Mouse (Mus musculus) midbrain, embryonic 12.5 days (tissue): ENCODE results near the gene Bcas3. TPM values are rescaled to one million over a fixed set of nuclear protein-coding genes. Genes with fewer than 3 reads are reported as not detected.
A peak's percentile ranks its signal among the peaks of the same experiment; 100 is the strongest.

ENCODE experiments used
- ATAC-seq: fragments of 200-750 bp; cut with Nextera tagmentation; 2 replicates; pipeline ENCODE4 v1.8.0; 2017; ENCODE audit warnings: low read depth, moderate TSS enrichment, moderate library complexity; ENCODE audit not compliant: low FRiP score
- H3K27ac ChIP-seq: fragments of 300-500 bp; sonication (generic); replicated peaks from 2 replicates; pipeline ENCODE4 v1.5.1; 2016; ENCODE audit warnings: mild to moderate bottlenecking
- H3K27me3 ChIP-seq: fragments of 300-500 bp; sonication (generic); 2 replicates; pipeline ENCODE4 v1.6.1; 2016; ENCODE audit warnings: mild to moderate bottlenecking
- H3K36me3 ChIP-seq: fragments of 300-500 bp; sonication (generic); 2 replicates; pipeline ENCODE4 v1.6.1; 2016
- H3K4me1 ChIP-seq: fragments of 300-500 bp; sonication (generic); 2 replicates; pipeline ENCODE4 v1.6.1; 2016
- H3K4me2 ChIP-seq: fragments of 300-500 bp; sonication (generic); replicated peaks from 2 replicates; pipeline ENCODE4 v1.6.1; 2016; ENCODE audit warnings: mild to moderate bottlenecking, moderate library complexity
- H3K4me3 ChIP-seq: fragments of 300-500 bp; sonication (generic); 2 replicates; pipeline ENCODE4 v1.5.1; 2016; ENCODE audit warnings: mild to moderate bottlenecking
- H3K9ac ChIP-seq: fragments of 300-500 bp; sonication (generic); replicated peaks from 2 replicates; pipeline ENCODE4 v1.6.1; 2016; ENCODE audit warnings: mild to moderate bottlenecking, moderate library complexity
- H3K9me3 ChIP-seq: fragments of 300-500 bp; sonication (generic); 2 replicates; pipeline ENCODE4 v1.6.1; 2016; ENCODE audit warnings: mild to moderate bottlenecking
- WGBS: fragments of 180-500 bp; shearing (Covaris S2); methylation state at CpG from one replicate; pipeline ENCODE4 v1.1.7; 2016; 5-methylcytosine and 5-hydroxymethylcytosine counted together
- polyA plus RNA-seq: library from polyadenylated mRNA; unstranded; fragments of >200 nt; fragmentation: Nextera tagmentation; extraction: Ambion mirVana; gene quantifications from 2 replicates; pipeline ENCODE4 v1.2.1, GENCODE M21; 2016

Bcas3 gene
- polyA plus RNA-seq, 1 experiment from 2014 or later = 26.8 TPM

DNA sequence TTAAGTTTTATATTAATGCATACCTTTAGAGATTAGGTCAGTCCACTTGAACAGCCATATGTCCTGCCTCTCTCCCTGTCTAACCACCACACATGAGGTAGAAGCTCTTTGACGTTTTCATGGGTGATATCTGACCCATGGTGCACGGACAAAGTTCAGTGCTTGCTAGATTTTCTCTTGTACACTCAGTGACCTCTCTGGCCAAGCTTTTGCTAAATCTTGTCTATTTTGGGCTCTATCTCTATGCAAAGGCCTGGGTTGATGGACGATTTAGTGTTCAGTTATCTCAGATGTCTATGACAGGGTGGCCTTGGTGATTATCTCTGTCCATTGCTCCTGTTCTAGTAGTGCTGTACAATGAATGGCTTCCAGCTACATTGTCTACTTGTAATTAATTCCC, 260.6 kb downstream of the Bcas3 start:
- no peaks in the 10 kb centered on the region for H3K27me3 ChIP-seq
- no peaks in the 10 kb centered on the region for H3K4me1 ChIP-seq
- WGBS = 80% methylated on average over 3 of the region's 3 CpGs
- no peak overlapping the region for H3K9ac ChIP-seq
- H3K4me3 ChIP-seq = no peak overlapping the region
- H3K4me2 ChIP-seq = no peak overlapping the region
- ATAC-seq = no peak
- H3K36me3 ChIP-seq = no peaks in the 10 kb centered on the region
- H3K27ac ChIP-seq = no peak overlapping the region
- no peaks in the 10 kb centered on the region for H3K9me3 ChIP-seq

- Histone ChIP-seq H3K27me3 (no peaks in the 10 kb centered on the region), H3K4me3 (no peak overlapping the region), H3K9ac (no peak overlapping the region), H3K4me1 (peaks cover 6% of the 10 kb centered on the region), H3K27ac (no peak overlapping the region), H3K36me3 (no peaks in the 10 kb centered on the region), H3K9me3 (no peaks in the 10 kb centered on the region), H3K4me2 (no peak overlapping the region)
- 81% methylated on average over 7 of the region's 7 CpGs for WGBS
- no peak for ATAC-seq
Observed at GRCm38 (mm10) chr11:85614431-85614830, 261.5 kb downstream of the Bcas3 start.

DNA sequence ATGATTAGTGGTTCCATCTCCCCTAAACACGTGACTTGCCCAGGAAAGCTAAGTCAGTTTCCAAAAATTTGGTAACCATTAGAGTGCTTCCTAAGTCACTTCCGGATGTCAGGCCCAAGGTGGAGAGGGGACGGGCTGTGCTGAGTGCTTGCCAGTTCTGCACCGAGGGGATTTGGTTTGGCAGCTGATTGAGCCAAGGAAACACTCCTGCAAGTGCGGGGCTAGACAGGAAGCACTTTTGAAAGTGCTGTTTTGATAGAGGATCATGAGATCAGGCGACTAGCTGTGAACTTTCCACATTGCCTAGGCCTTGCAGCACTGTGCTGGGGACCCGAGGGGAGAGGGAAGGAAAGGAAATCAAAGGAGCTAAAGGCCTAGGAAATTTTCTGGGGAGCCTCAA, 262.5 kb downstream of the Bcas3 start:
- Histone ChIP-seq H3K4me3 (no peak overlapping the region), H3K9me3 (no peaks in the 10 kb centered on the region), H3K4me1 (peaks cover 6% of the 10 kb centered on the region), H3K36me3 (no peaks in the 10 kb centered on the region), H3K27ac (no peak overlapping the region), H3K4me2 (no peak overlapping the region), H3K9ac (no peak overlapping the region), H3K27me3 (no peaks in the 10 kb centered on the region)
- WGBS = 80% methylated on average over 7 of the region's 7 CpGs
- ATAC-seq = no peak

- no peak overlapping the region for H3K4me2 ChIP-seq
- H3K9ac ChIP-seq = no peak overlapping the region
- no peaks in the 10 kb centered on the region for H3K9me3 ChIP-seq
- H3K36me3 ChIP-seq = no peaks in the 10 kb centered on the region
- ATAC-seq = no peak
- H3K27ac ChIP-seq = no peak overlapping the region
- H3K4me1 ChIP-seq = peaks cover 8% of the 10 kb centered on the region
- H3K27me3 ChIP-seq = no peaks in the 10 kb centered on the region; the same call in none of the 2 replicates
- no peak overlapping the region for H3K4me3 ChIP-seq
- 43% methylated on average over 2 of the region's 2 CpGs for whole genome bisulfite sequencing
Observed at GRCm38 (mm10) chr11:85621486-85621885, 268.5 kb downstream of the Bcas3 start.

- Histone ChIP-seq H3K4me2 (no peak overlapping the region), H3K36me3 (no peaks in the 10 kb centered on the region), H3K9ac (no peak overlapping the region), H3K27me3 (no peaks in the 10 kb centered on the region; the same call in none of the 2 replicates), H3K27ac (no peak overlapping the region), H3K9me3 (no peaks in the 10 kb centered on the region), H3K4me1 (peaks cover 8% of the 10 kb centered on the region), H3K4me3 (no peak overlapping the region)
- ATAC-seq = no peak
- WGBS = 90% methylated on average over 8 of the region's 8 CpGs
Observed at GRCm38 (mm10) chr11:85621994-85622393, 269.0 kb downstream of the Bcas3 start.

- no peak overlapping the region for H3K4me3 ChIP-seq
- H3K9ac ChIP-seq = no peak overlapping the region
- H3K9me3 ChIP-seq = no peaks in the 10 kb centered on the region
- H3K36me3 ChIP-seq = no peaks in the 10 kb centered on the region
- H3K4me1 ChIP-seq = peaks cover 10% of the 10 kb centered on the region; the same call in 1 of the 2 replicates
- WGBS = 74% methylated on average over 5 of the region's 5 CpGs
- no peak overlapping the region for H3K27ac ChIP-seq
- ATAC-seq = no peak
- H3K4me2 ChIP-seq = no peak overlapping the region
- no peaks in the 10 kb centered on the region; the same call in none of the 2 replicates for H3K27me3 ChIP-seq
Observed at GRCm38 (mm10) chr11:85625206-85625605, 272.2 kb downstream of the Bcas3 start.

DNA sequence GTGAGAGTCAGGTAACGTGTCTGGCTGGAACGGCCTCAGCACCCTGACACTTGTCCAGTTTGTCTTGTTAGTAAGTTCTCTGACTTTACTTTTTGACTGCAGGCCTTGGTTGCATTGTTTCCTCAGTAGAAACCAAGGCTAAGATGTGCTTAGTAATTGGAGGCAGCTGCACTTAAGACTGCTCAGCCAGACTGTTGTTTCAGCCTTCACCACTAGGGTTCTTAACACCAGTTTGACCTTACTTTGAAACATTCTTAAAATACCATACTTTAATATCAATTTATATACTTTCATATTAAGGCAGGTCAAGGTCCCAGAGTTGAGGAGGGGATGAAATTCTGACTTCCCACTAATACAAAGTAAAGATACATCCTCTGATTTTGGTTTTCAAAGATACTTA, 273.9 kb downstream of the Bcas3 start:
- H3K4me3 ChIP-seq = no peak overlapping the region
- 92% methylated on average over 2 of the region's 2 CpGs for WGBS

GRCm38 (mm10) chr11:85627405-85627804, 274.4 kb downstream of the Bcas3 start:
- no peak for ATAC-seq
- Histone ChIP-seq H3K4me3 (no peak overlapping the region), H3K27ac (no peak overlapping the region), H3K9me3 (no peaks in the 10 kb centered on the region), H3K4me1 (peaks cover 8% of the 10 kb centered on the region), H3K9ac (no peak overlapping the region), H3K27me3 (no peaks in the 10 kb centered on the region; the same call in none of the 2 replicates), H3K36me3 (no peaks in the 10 kb centered on the region), H3K4me2 (no peak overlapping the region)
- 83% methylated on average over 3 of the region's 3 CpGs for WGBS

More for the DNA sequence above, 273.9 kb downstream of the Bcas3 start:
- Histone ChIP-seq H3K36me3 (no peaks in the 10 kb centered on the region), H3K9me3 (no peaks in the 10 kb centered on the region), H3K4me1 (peaks cover 10% of the 10 kb centered on the region; the same call in 1 of the 2 replicates), H3K27me3 (no peaks in the 10 kb centered on the region; the same call in none of the 2 replicates), H3K9ac (no peak overlapping the region), H3K4me2 (no peak overlapping the region), H3K27ac (no peak overlapping the region)
- ATAC-seq = no peak

GRCm38 (mm10) chr11:85628303-85629063, 275.5 kb downstream of the Bcas3 start:
- no peak overlapping the region for H3K9ac ChIP-seq
- ATAC-seq = no peak
- H3K9me3 ChIP-seq = no peaks in the 10 kb centered on the region
- no peaks in the 10 kb centered on the region; the same call in none of the 2 replicates for H3K27me3 ChIP-seq
- 41% methylated on average over 13 of the region's 13 CpGs for WGBS
- no peak overlapping the region for H3K27ac ChIP-seq
- peaks cover 13% of the 10 kb centered on the region for H3K4me1 ChIP-seq
- H3K4me3 ChIP-seq = no peak overlapping the region
- H3K4me2 ChIP-seq = no peak overlapping the region
- H3K36me3 ChIP-seq = no peaks in the 10 kb centered on the region

DNA sequence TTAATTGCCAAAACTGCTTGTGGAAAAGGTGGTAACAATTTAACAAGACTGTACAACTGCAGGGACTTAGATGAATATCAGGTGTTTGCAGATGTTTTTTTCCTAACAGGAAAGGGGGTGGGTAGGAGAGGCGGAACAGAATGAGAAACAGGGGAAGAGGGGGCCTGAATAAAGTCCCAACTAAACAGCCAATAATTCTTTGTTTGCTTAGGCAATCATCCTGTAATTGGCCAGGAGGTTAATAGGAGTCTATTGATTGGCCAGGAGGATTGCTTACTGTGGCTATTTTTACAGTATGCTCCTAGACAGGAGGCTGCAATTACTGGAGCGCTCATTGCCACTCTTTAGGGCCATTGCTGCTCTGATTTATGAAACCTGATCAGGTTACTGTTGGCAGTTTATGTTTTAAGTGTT, 279.6 kb downstream of the Bcas3 start:
- peaks cover 13% of the 10 kb centered on the region for H3K4me1 ChIP-seq
- H3K27me3 ChIP-seq = no peaks in the 10 kb centered on the region
- ATAC-seq = no peak
- H3K27ac ChIP-seq = no peak overlapping the region
- no peak overlapping the region for H3K4me3 ChIP-seq
- 74% methylated on average over 2 of the region's 2 CpGs for WGBS
- H3K36me3 ChIP-seq = no peaks in the 10 kb centered on the region
- no peak overlapping the region for H3K9ac ChIP-seq
- H3K4me2 ChIP-seq = no peak overlapping the region
- no peaks in the 10 kb centered on the region for H3K9me3 ChIP-seq

- H3K4me3 ChIP-seq = no peak overlapping the region
Observed at GRCm38 (mm10) chr11:85638696-85639495, 285.9 kb downstream of the Bcas3 start.

GRCm38 (mm10) chr11:85640659-85641058, 287.7 kb downstream of the Bcas3 start:
- 0 out of 2 replicates have a peak overlapping the region, but pooled peaks have one; percentile 4 for H3K9ac ChIP-seq
- H3K36me3 ChIP-seq = no peaks in the 10 kb centered on the region
- H3K27ac ChIP-seq = peak overlapping the region; percentile 58; the same call in 1 of the 2 replicates
- H3K9me3 ChIP-seq = no peaks in the 10 kb centered on the region
- peak; percentile 54; the same call in 1 of the 2 replicates for ATAC-seq
- WGBS = 34% methylated on average over 5 of the region's 5 CpGs
- peaks cover 22% of the 10 kb centered on the region for H3K4me1 ChIP-seq
- peaks cover 3% of the 10 kb centered on the region; the same call in 1 of the 2 replicates for H3K27me3 ChIP-seq
- peak overlapping the region; percentile 33 for H3K4me2 ChIP-seq
- H3K4me3 ChIP-seq = no peak overlapping the region

More at GRCm38 (mm10) chr11:85638696-85639495, 285.9 kb downstream of the Bcas3 start:
- Histone ChIP-seq H3K36me3 (no peaks in the 10 kb centered on the region), H3K9ac (no peak overlapping the region), H3K27ac (no peak overlapping the region; the same call in 1 of the 2 replicates), H3K27me3 (no peaks in the 10 kb centered on the region), H3K9me3 (no peaks in the 10 kb centered on the region), H3K4me2 (no peak overlapping the region), H3K4me1 (peaks cover 18% of the 10 kb centered on the region)
- 65% methylated on average over 12 of the region's 12 CpGs for WGBS
- no peak for ATAC-seq
